Mouse (Mus musculus): ENCODE measurements at regions not wholly inside any gene's neighbourhood (a gene's known extent, or its start where the extent isn't known, plus 50 kb on each side); places are given as distances from the start of the nearest gene placed in this dataset.

DNA sequence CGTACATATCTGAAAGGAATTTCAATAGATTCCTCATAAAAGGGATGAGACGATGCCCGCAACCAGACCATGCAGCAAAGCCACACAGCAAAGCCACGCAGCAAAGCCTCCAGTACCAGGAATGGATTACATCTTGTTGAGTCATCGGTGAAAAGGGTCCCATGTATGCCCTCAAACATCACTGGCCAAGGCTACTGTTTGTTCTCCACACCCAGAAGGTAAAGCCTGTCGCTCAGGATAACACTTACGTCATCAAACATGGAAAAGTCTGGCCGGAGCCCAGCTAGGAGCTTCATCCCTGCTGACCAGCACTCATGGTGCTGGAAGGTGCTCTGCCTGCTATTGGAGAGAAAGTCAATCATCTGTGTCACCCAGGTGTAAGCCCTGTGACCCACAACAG, 275.7 kb downstream of the Hlx start:
- H3K27me3 ChIP-seq = peaks cover 18% of the 10 kb centered on the region
- ATAC-seq (ENCODE audit: insufficient number of reproducible peaks, insufficient read depth, low FRiP score, low TSS enrichment, low read depth) = no peak
- 92% methylated on average over 8 of the region's 8 CpGs for WGBS
- H3K4me2 ChIP-seq = no peak overlapping the region
- H3K9ac ChIP-seq (replicated peaks) = no peak overlapping the region
- no peak overlapping the region for H3K4me3 ChIP-seq (replicated peaks)
- H3K9me3 ChIP-seq = no peaks in the 10 kb centered on the region
- H3K36me3 ChIP-seq = no peaks in the 10 kb centered on the region
- no peak overlapping the region for H3K27ac ChIP-seq
- peaks cover 16% of the 10 kb centered on the region for H3K4me1 ChIP-seq (replicated peaks)

DNA sequence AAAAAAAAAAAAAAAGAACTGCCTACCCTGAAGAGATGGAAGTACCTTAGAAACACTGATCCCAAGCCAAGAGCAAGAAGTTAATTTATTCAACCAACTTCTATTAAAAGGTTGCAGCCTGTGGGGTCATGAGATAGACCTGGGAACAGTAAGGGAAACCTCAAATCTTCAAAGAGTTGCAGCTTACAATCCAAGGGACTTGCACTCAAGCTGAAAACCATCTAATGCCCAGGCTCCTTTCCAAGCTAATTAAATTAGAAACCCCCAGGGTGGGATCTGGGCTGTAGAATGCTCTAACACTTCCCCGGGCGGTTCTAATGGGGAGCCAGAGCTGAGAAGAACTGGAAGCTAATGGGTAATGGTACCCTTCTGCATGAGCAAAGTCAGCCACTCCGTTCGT, 278.0 kb downstream of the Hlx start:
- Histone ChIP-seq H3K9ac (replicated peaks) (no peak overlapping the region), H3K9me3 (no peaks in the 10 kb centered on the region), H3K27ac (no peak overlapping the region), H3K4me3 (replicated peaks) (no peak overlapping the region), H3K4me2 (no peak overlapping the region), H3K27me3 (peaks cover 34% of the 10 kb centered on the region), H3K4me1 (replicated peaks) (peaks cover 16% of the 10 kb centered on the region), H3K36me3 (no peaks in the 10 kb centered on the region)
- 35% methylated on average over 4 of the region's 4 CpGs for WGBS
- ATAC-seq (ENCODE audit: insufficient number of reproducible peaks, insufficient read depth, low FRiP score, low TSS enrichment, low read depth) = no peak

DNA sequence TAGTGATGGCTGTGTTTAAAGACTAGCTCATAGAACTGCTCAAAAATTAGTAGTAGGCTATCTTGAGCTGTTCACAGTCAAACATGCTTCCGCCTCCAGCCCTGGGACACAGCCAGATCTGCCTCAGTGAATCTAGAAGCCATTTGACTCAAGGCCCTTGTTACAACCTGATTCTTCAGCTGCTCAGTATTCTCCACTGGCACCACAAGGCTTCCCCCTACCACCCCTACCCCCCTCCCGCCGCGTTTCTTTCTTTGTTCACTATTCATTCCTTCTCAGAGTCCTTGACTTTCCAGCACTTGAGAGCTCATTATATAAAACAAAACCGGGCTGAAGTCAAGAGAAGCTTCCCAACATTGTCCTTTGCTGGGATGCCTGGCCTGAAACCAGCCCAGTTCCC, 278.7 kb downstream of the Hlx start:
- Histone ChIP-seq H3K4me2 (no peak overlapping the region), H3K36me3 (no peaks in the 10 kb centered on the region), H3K27me3 (peaks cover 38% of the 10 kb centered on the region), H3K9ac (replicated peaks) (no peak overlapping the region), H3K4me1 (replicated peaks) (peaks cover 20% of the 10 kb centered on the region), H3K27ac (no peak overlapping the region), H3K4me3 (replicated peaks) (no peak overlapping the region), H3K9me3 (no peaks in the 10 kb centered on the region)
- ATAC-seq (ENCODE audit: insufficient number of reproducible peaks, insufficient read depth, low FRiP score, low TSS enrichment, low read depth) = no peak
- 49% methylated on average over 5 of the region's 5 CpGs for WGBS

DNA sequence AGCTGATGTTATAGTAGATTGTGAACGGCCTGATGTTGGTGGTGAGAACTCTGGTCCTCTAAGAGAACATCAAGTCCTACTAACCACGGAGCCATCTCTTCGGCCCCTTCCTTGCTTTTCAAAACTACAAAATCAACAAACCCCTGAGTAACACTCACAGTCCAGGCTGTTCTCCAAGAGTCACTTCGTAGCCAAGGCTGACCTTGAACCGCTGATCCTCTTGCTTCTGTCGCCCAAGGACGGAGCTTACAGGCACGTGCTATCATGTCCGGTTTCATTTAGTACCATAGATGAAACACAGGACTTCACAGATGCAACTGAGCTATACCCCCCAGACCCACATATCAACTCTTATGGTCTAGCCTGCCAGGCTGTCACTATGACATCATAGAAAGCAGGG, 279.4 kb downstream of the Hlx start:
- Histone ChIP-seq H3K27me3 (peaks cover 38% of the 10 kb centered on the region), H3K36me3 (no peaks in the 10 kb centered on the region), H3K9ac (replicated peaks) (no peak overlapping the region), H3K9me3 (no peaks in the 10 kb centered on the region), H3K27ac (no peak overlapping the region), H3K4me2 (no peak overlapping the region), H3K4me3 (replicated peaks) (no peak overlapping the region), H3K4me1 (replicated peaks) (peaks cover 23% of the 10 kb centered on the region)
- 93% methylated on average over 9 of the region's 9 CpGs for WGBS
- ATAC-seq (ENCODE audit: insufficient number of reproducible peaks, insufficient read depth, low FRiP score, low TSS enrichment, low read depth) = no peak

DNA sequence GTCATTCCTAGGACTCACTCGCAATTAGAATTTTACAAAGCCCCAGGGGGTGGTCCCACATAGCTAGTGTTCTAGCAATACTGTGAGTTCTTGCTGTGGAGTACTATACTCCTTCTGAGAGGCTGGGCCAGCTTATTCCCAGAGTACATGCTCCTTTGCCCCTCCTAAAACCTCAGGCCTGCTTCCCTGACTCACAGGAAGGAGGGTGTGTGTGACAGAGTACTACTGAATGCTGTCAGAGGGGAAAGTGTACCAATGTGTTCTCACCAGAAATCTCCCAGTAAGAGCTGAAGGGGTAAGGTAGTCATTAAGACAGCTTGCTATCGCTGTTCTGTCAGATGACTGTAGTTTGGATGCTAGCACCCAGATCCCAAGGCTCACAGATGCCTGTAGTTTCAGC, 280.7 kb downstream of the Hlx start:
- no peaks in the 10 kb centered on the region for H3K9me3 ChIP-seq
- H3K4me2 ChIP-seq = no peak overlapping the region
- no peaks in the 10 kb centered on the region for H3K36me3 ChIP-seq
- H3K4me1 ChIP-seq (replicated peaks) = peaks cover 26% of the 10 kb centered on the region
- H3K9ac ChIP-seq (replicated peaks) = no peak overlapping the region
- no peak overlapping the region for H3K4me3 ChIP-seq (replicated peaks)
- ATAC-seq (ENCODE audit: insufficient number of reproducible peaks, insufficient read depth, low FRiP score, low TSS enrichment, low read depth) = no peak
- WGBS = 80% methylated on average over 2 of the region's 2 CpGs
- H3K27me3 ChIP-seq = peaks cover 34% of the 10 kb centered on the region
- H3K27ac ChIP-seq = no peak overlapping the region

DNA sequence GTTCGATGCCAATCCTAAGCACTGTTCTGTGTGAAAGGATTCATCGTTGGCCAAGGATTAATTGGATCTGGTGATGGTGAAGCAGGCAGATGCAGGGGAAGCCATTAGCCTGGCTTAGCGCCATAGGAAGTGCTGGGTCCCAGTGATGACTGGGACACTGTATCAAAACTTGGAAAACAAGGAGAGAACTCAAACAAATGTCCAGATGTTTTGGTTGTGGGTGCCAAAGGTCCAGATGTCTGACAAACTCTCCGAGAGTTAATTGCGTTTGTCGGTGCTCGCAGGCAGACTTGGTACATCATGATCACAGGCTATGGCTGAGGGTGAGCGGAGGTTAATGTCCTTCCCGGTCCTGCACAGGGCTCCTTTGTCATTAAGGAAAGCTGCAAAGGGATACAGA, 283.4 kb downstream of the Hlx start:
- Histone ChIP-seq H3K27me3 (peaks cover 40% of the 10 kb centered on the region), H3K9ac (replicated peaks) (no peak overlapping the region), H3K4me3 (replicated peaks) (no peak overlapping the region), H3K4me2 (no peak overlapping the region), H3K9me3 (no peaks in the 10 kb centered on the region), H3K4me1 (replicated peaks) (peaks cover 15% of the 10 kb centered on the region), H3K36me3 (no peaks in the 10 kb centered on the region), H3K27ac (no peak overlapping the region)
- WGBS = 38% methylated on average over 9 of the region's 9 CpGs
- ATAC-seq (ENCODE audit: insufficient number of reproducible peaks, insufficient read depth, low FRiP score, low TSS enrichment, low read depth) = no peak

DNA sequence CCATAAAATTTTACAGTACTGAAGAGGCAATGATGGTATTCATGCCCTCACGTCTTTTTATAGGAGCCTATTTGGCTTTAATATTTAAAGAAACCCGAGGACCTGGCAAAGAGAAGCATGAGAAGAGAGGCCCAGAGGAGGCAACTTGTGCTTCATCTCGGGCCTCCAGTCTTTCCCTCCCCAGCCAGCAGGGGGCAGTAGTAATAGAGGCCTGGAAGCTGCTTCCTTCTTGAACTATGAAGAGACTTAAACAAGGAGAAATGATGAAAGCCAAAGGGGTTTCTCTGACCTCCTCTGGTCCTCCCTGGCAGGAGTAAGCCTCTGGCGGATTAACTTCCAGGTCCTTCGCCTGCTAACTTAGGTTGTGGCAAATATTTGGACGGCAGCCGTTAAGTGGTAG, 284.5 kb downstream of the Hlx start:
- WGBS = 56% methylated on average over 7 of the region's 7 CpGs
- H3K36me3 ChIP-seq = no peaks in the 10 kb centered on the region
- H3K4me3 ChIP-seq (replicated peaks) = no peak overlapping the region
- H3K4me1 ChIP-seq (replicated peaks) = peaks cover 10% of the 10 kb centered on the region
- no peak for ATAC-seq (ENCODE audit: insufficient number of reproducible peaks, insufficient read depth, low FRiP score, low TSS enrichment, low read depth)
- no peak overlapping the region for H3K9ac ChIP-seq (replicated peaks)
- H3K9me3 ChIP-seq = no peaks in the 10 kb centered on the region
- H3K4me2 ChIP-seq = no peak overlapping the region
- peaks cover 46% of the 10 kb centered on the region for H3K27me3 ChIP-seq
- 0 out of 2 replicates have a peak overlapping the region, but pooled peaks have one; percentile 23 for H3K27ac ChIP-seq

DNA sequence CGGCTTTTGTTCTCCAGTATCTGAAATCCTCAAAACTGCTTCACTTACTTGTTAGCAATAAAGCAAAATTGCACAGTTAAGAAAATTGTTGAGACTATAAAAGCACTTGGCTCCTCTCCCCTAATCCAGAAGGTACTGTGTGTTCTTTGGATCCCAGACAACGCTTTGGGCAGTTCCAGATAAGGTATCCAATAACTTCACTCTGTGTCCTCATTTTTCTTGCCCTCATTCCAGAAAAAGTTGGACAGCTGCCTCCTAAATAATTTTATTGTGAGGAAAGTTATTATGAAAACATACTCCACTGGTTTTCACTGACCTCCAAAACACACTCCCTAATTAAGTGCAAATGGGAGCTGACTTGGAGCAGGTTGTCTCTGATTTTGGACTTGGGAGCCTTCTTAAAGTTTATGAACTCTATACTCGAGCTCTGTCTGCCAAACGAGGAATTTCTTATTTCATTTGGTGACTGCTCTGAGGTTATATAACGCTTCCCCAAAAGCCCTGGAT, 285.2 kb downstream of the Hlx start:
- Histone ChIP-seq H3K27me3 (peaks cover 45% of the 10 kb centered on the region), H3K4me2 (no peak overlapping the region), H3K36me3 (no peaks in the 10 kb centered on the region), H3K27ac (no peak overlapping the region), H3K4me1 (replicated peaks) (peaks cover 14% of the 10 kb centered on the region), H3K4me3 (replicated peaks) (no peak overlapping the region), H3K9ac (replicated peaks) (no peak overlapping the region), H3K9me3 (no peaks in the 10 kb centered on the region)
- 50% methylated on average over 5 of the region's 5 CpGs for WGBS
- ATAC-seq (ENCODE audit: insufficient number of reproducible peaks, insufficient read depth, low FRiP score, low TSS enrichment, low read depth) = no peak

DNA sequence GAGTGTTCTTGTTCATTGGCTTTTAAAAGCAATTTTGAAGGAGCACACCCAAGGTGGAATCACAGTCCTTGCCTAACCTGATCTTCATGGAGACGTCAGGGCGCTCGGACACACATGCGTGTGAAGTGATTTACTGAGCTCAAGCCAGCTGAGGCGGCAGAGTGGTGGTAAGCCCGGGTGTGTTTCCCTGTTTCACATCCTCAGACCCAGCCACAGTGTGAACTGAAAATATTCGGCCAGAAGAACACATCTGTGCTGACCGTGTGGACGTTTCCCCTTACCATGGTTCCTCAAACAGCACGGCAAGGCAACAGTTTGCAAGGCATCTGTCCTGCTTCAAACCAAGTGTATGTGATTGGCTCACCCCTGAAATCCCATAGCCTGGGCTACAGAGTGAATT, 288.2 kb downstream of the Hlx start:
- Histone ChIP-seq H3K9ac (replicated peaks) (no peak overlapping the region), H3K4me2 (no peak overlapping the region), H3K27me3 (peaks cover 33% of the 10 kb centered on the region), H3K36me3 (no peaks in the 10 kb centered on the region), H3K4me3 (replicated peaks) (no peak overlapping the region), H3K9me3 (no peaks in the 10 kb centered on the region), H3K4me1 (replicated peaks) (peaks cover 40% of the 10 kb centered on the region), H3K27ac (no peak overlapping the region)
- WGBS = 85% methylated on average over 10 of the region's 10 CpGs
- no peak for ATAC-seq (ENCODE audit: insufficient number of reproducible peaks, insufficient read depth, low FRiP score, low TSS enrichment, low read depth)

DNA sequence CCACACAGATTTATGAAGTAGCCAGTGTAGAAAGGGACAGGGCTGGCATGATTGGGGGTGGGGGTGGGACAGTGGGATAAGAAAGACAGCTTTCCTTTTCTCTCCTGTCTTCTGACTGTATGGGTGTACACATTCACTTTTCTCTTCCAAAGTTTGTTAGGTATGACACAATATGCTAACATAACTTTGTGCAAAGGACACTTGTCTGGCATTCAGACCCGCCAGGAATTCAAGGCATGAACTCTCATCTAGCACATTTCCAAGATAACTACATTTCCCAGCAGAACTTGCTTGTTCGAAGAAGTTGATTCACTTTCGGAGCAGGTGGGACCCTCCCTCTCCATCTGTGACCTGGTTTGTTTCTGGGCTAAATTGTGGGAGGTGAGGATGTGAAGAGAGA, 289.7 kb downstream of the Hlx start:
- ATAC-seq (ENCODE audit: insufficient number of reproducible peaks, insufficient read depth, low FRiP score, low TSS enrichment, low read depth) = no peak
- Histone ChIP-seq H3K4me1 (replicated peaks) (peaks cover 30% of the 10 kb centered on the region), H3K27ac (no peak overlapping the region), H3K36me3 (no peaks in the 10 kb centered on the region), H3K4me3 (replicated peaks) (no peak overlapping the region), H3K9me3 (no peaks in the 10 kb centered on the region), H3K9ac (replicated peaks) (no peak overlapping the region), H3K27me3 (peaks cover 37% of the 10 kb centered on the region), H3K4me2 (no peak overlapping the region)
- WGBS = 82% methylated on average over 3 of the region's 3 CpGs

DNA sequence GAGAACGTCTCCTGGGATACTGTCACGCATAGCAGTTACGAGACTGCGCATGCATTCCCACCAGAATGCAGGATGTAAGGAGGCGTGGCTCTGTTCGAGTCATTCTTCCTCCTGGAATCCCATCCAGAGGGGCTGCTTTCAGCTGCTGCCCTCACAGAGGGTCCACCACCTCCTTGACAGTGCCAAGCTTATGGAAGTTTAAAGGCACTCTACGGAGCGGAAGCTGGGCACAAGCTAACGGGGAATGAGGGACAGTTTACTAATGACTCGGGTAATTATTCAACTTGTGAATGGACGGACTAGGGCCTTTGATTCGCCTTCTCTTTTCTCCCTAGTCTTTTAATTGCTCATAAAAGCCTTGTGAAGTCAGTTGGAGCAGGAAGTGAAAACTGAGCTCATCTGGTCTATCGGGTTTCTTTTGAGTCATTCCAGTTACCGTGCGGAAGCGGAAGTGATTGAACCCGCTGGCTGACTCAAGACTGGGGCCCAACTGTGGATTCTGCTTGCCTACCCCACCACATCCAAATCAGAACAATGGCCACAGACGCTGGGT, 291.3 kb downstream of the Hlx start:
- no peak for ATAC-seq (ENCODE audit: insufficient number of reproducible peaks, insufficient read depth, low FRiP score, low TSS enrichment, low read depth)
- Histone ChIP-seq H3K9me3 (no peaks in the 10 kb centered on the region), H3K4me3 (replicated peaks) (peak overlapping the region; percentile 34), H3K4me1 (replicated peaks) (peaks cover 30% of the 10 kb centered on the region), H3K27ac (0 out of 2 replicates have a peak overlapping the region, but pooled peaks have one; percentile 13), H3K27me3 (peaks cover 37% of the 10 kb centered on the region), H3K9ac (replicated peaks) (no peak overlapping the region), H3K4me2 (peak overlapping the region; percentile 64), H3K36me3 (no peaks in the 10 kb centered on the region)
- 8% methylated on average over 18 of the region's 18 CpGs for WGBS

DNA sequence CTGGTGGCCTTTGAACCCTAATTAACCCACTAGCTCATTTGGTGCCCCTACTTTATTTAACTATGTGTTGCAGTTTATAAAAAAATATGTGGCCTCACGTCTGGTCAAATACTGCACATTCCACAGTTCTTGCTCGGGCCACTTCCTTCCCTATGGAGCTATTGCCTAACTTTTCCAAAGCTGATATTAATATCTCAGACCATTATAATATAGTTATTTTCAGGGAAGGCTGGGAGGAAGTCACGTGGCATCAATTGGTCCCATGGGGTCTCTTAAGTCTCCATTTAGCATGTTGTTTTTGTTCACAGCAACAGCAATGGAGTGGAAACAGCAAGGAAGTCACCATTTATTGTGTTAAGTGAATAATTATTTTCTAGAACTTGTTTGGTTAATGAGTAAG, 292.9 kb downstream of the Hlx start:
- no peaks in the 10 kb centered on the region for H3K36me3 ChIP-seq
- no peaks in the 10 kb centered on the region for H3K9me3 ChIP-seq
- H3K4me1 ChIP-seq (replicated peaks) = peaks cover 30% of the 10 kb centered on the region
- no peak overlapping the region for H3K4me3 ChIP-seq (replicated peaks)
- no peak overlapping the region for H3K9ac ChIP-seq (replicated peaks)
- H3K27ac ChIP-seq = no peak overlapping the region
- no peak overlapping the region for H3K4me2 ChIP-seq
- WGBS = 36% methylated on average over 3 of the region's 3 CpGs
- H3K27me3 ChIP-seq = peaks cover 33% of the 10 kb centered on the region
- ATAC-seq (ENCODE audit: insufficient number of reproducible peaks, insufficient read depth, low FRiP score, low TSS enrichment, low read depth) = no peak

Data from limb, embryonic 12.5 days (tissue).